Comparison of ENCODE assay signal across 11 mouse cellular contexts in the genomic region with DNA sequence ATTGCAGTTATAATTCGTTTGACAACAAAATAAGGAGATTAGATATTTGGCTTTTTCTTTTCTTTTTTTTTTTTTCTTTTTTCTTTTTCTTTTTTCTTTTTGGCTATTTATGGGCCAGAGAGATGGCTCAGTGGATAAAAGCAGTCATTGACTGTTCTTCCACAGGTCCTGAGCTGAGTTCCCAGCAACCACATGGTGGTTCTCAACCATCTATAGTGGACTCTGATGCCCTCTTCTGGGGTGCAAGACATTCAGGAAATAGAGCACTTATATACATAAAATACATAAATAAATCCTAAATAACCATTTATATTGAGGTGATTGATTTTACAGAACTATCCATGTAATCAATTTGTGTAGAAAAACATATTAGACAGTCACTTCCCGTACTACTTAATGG. TPM values are rescaled to one million over a fixed set of nuclear protein-coding genes. Genes with fewer than 3 reads are reported as not detected.
DNase-seq lines count a peak whose midpoint lies in the region; ATAC-seq and TF ChIP-seq lines count a peak whose summit lies in the region.
"Had no signal": no experiment of that assay in that cellular context is flagged by ENCODE, and none has a peak within 500 bp of the region (broad histone marks: within the 10 kb centered on the region; RNA-seq: fewer than 3 reads in every experiment).

No protein-coding gene starts in this region.

- DNase-seq in cerebellum, adult 2 months, result no peak
- no peak for DNase-seq in cerebellum, adult 11 months
- DNase-seq in testis, postnatal 10 days (ENCODE audit: low spot score), result no peak
- DNase-seq in liver, embryonic 13.5 days, result no peak
- DNase-seq in natural killer cell, adult 2 months (ENCODE audit: low spot score in 2 of 2), result no peak
- DNase-seq in thymus, postnatal 25 days, result no peak
- DNase-seq in gastrocnemius, postnatal 25 days, result no peak
- DNase-seq: thymus, postnatal 14 days had no signal

- no peak overlapping the region for H3K27ac ChIP-seq in cerebellum, adult 2 months (ENCODE audit: insufficient read depth, low read length)
- H3K27ac ChIP-seq in testis, adult 2 months (ENCODE audit: control insufficient read depth, insufficient read depth, low read depth, low read length), result no peak overlapping the region
- no peak overlapping the region for H3K27ac ChIP-seq in liver, embryonic 13.5 days

- ATAC-seq in liver, embryonic 13.5 days (ENCODE audit: low read depth), result no peak

- H3K9ac ChIP-seq in liver, embryonic 13.5 days, result peak overlapping the region; percentile 99

- no peaks in the 10 kb centered on the region for H3K27me3 ChIP-seq in cerebellum, adult 2 months (ENCODE audit: control insufficient read depth, insufficient read depth, low read length)
- no peaks in the 10 kb centered on the region for H3K27me3 ChIP-seq in testis, adult 2 months (ENCODE audit: control insufficient read depth, insufficient read depth, low read length)
- H3K27me3 ChIP-seq in liver, embryonic 13.5 days, result no peaks in the 10 kb centered on the region

- peak overlapping the region; percentile 89 for H3K4me3 ChIP-seq in cerebellum, adult 2 months (replicated peaks; ENCODE audit: insufficient read depth, low read depth, low read length)
- H3K4me3 ChIP-seq in testis, adult 2 months (ENCODE audit: control insufficient read depth, low read depth, low read length), result peak overlapping the region; percentile 27; the same call in 1 of the 2 replicates
- H3K4me3 ChIP-seq in liver, embryonic 13.5 days (replicated peaks), result peak overlapping the region; percentile 99

- no peaks in the 10 kb centered on the region for H3K36me3 ChIP-seq in testis, adult 2 months (ENCODE audit: control insufficient read depth, insufficient read depth, low read length)
- H3K36me3 ChIP-seq in liver, embryonic 13.5 days, result 0 out of 2 replicates have a peak, but pooled peaks cover 3% of the 10 kb centered on the region

- TF ChIP-seq CTCF in cerebellum, adult 2 months (IDR thresholded peaks at IDR 0.05; ENCODE audit: borderline replicate concordance, insufficient read depth, low read depth, low read length), result no peak
- TF ChIP-seq CTCF in testis, adult 2 months (IDR thresholded peaks at IDR 0.05; ENCODE audit: control insufficient read depth, insufficient read depth, insufficient replicate concordance, low read depth, low read length), result no peak

- no peak for TF ChIP-seq POLR2A in cerebellum, adult 2 months (IDR thresholded peaks at IDR 0.05; ENCODE audit: borderline replicate concordance, insufficient read depth, low read length)
- no peak for TF ChIP-seq POLR2A in testis, adult 2 months (IDR thresholded peaks at IDR 0.05; ENCODE audit: control insufficient read depth, low read depth, low read length)

- WGBS in cerebellum, adult 2 months, result 43% methylated on average over 2 of the region's 2 CpGs
- WGBS in liver, embryonic 13.5 days (ENCODE audit: insufficient replicate concordance), result 44% methylated on average over 2 of the region's 2 CpGs

- no peaks in the 10 kb centered on the region for H3K9me3 ChIP-seq in liver, embryonic 13.5 days (replicated peaks)

- H3K4me2 ChIP-seq in liver, embryonic 13.5 days, result peak overlapping the region; percentile 81

- peaks cover 6% of the 10 kb centered on the region for H3K4me1 ChIP-seq in cerebellum, adult 2 months (ENCODE audit: control insufficient read depth, insufficient read depth, low read length)
- peaks cover 2% of the 10 kb centered on the region; the same call in 1 of the 2 replicates for H3K4me1 ChIP-seq in testis, adult 2 months (ENCODE audit: control insufficient read depth, insufficient read depth, low read length)
- H3K4me1 ChIP-seq in liver, embryonic 13.5 days (replicated peaks), result peaks cover 63% of the 10 kb centered on the region

RNA-seq across cellular contexts. Expression of a gene that starts 2.5 kb away (rescaled TPM):
- polyA plus RNA-seq in cerebellum, adult 2 months (2012; rRNA removed), result 22.6 and 22.9 TPM in 2 replicates
- polyA plus RNA-seq in testis, adult 2 months (2012; rRNA removed), result 9.9 and 15.0 TPM in 2 replicates
- polyA plus RNA-seq in liver, embryonic 13.5 days (2015; fragmentation: Nextera tagmentation; extraction: Ambion mirVana), result 34.5 and 47.1 TPM in 2 replicates
- 10 to 100 TPM; 39.6 to 48.4 TPM for total RNA-seq in gastrocnemius, postnatal 25 days (2021)

RNA-seq across cellular contexts. Expression of a gene that starts 8.7 kb away (rescaled TPM):
- polyA plus RNA-seq in cerebellum, adult 2 months (2012; rRNA removed), result 538 and 547 TPM in 2 replicates
- polyA plus RNA-seq in testis, adult 2 months (2012; rRNA removed), result 361 and 448 TPM in 2 replicates
- 563 and 588 TPM in 2 replicates for polyA plus RNA-seq in liver, embryonic 13.5 days (2015; fragmentation: Nextera tagmentation; extraction: Ambion mirVana)
- total RNA-seq in gastrocnemius, postnatal 25 days (2021), result 1,000 to 10,000 TPM; 1,156 to 1,193 TPM

RNA-seq across cellular contexts. Expression of a gene that starts 20.9 kb away (rescaled TPM):
- polyA plus RNA-seq in cerebellum, adult 2 months (2012; rRNA removed), result 1.6 and 2.0 TPM in 2 replicates
- polyA plus RNA-seq in testis, adult 2 months (2012; rRNA removed), result 17.9 and 19.9 TPM in 2 replicates
- 1.1 TPM in 2 replicates for polyA plus RNA-seq in liver, embryonic 13.5 days (2015; fragmentation: Nextera tagmentation; extraction: Ambion mirVana)
- not detected for total RNA-seq in gastrocnemius, postnatal 25 days (2021)
- total RNA-seq: common myeloid progenitor, adult 5-6 weeks; left cerebral cortex, postnatal 4 days had no signal

Comparison
In these comparisons a context has a peak if more than half of its experiments do, and no peak if none do; other contexts are left out.
1. H3K4me3 ChIP-seq: peak in every context shown above with its lines; median percentile 99 in liver, embryonic 13.5 days; 89 in cerebellum, adult 2 months; 27 in testis, adult 2 months.